Mouse (Mus musculus): ENCODE results near the gene S100a4. TPM values are rescaled to one million over a fixed set of nuclear protein-coding genes. Genes with fewer than 3 reads are reported as not detected.

S100a4 gene
- polyA plus RNA-seq, 1 experiment from 2014 or later, result 3.1 TPM

GRCm38 (mm10) chr3:90586016-90586643, 17.4 kb upstream of the S100a4 start:
- no peaks in the 10 kb centered on the region for H3K9me3 ChIP-seq
- no peak for ATAC-seq (ENCODE audit: extremely low read depth, insufficient number of reproducible peaks, low FRiP score, low TSS enrichment)
- no peaks in the 10 kb centered on the region for H3K36me3 ChIP-seq
- 76% methylated on average over 15 of the region's 15 CpGs for WGBS
- no peaks in the 10 kb centered on the region for H3K27me3 ChIP-seq (replicated peaks)
- no peak overlapping the region for H3K4me2 ChIP-seq
- H3K27ac ChIP-seq (replicated peaks), result peak overlapping the region; percentile 22; the same call in 1 of the 2 replicates
- H3K4me1 ChIP-seq, result peaks cover 31% of the 10 kb centered on the region
- no peak overlapping the region for H3K4me3 ChIP-seq
- no peak overlapping the region for H3K9ac ChIP-seq

GRCm38 (mm10) chr3:90586906-90587305, 16.7 kb upstream of the S100a4 start:
- Histone ChIP-seq H3K36me3 (no peaks in the 10 kb centered on the region), H3K27ac (replicated peaks) (peak overlapping the region; percentile 22; the same call in 1 of the 2 replicates), H3K4me1 (peaks cover 31% of the 10 kb centered on the region), H3K4me3 (no peak overlapping the region), H3K4me2 (no peak overlapping the region), H3K9ac (no peak overlapping the region), H3K27me3 (replicated peaks) (no peaks in the 10 kb centered on the region), H3K9me3 (no peaks in the 10 kb centered on the region)
- WGBS, result 48% methylated on average over 10 of the region's 10 CpGs
- no peak for ATAC-seq (ENCODE audit: extremely low read depth, insufficient number of reproducible peaks, low FRiP score, low TSS enrichment)

GRCm38 (mm10) chr3:90587361-90588101, 16.0 kb upstream of the S100a4 start:
- ATAC-seq (ENCODE audit: extremely low read depth, insufficient number of reproducible peaks, low FRiP score, low TSS enrichment), result no peak
- Histone ChIP-seq H3K27me3 (replicated peaks) (no peaks in the 10 kb centered on the region), H3K4me2 (no peak overlapping the region), H3K4me3 (no peak overlapping the region), H3K9me3 (no peaks in the 10 kb centered on the region), H3K4me1 (peaks cover 31% of the 10 kb centered on the region), H3K27ac (replicated peaks) (0 out of 2 replicates have a peak overlapping the region, but pooled peaks have one; percentile 20), H3K36me3 (no peaks in the 10 kb centered on the region), H3K9ac (no peak overlapping the region)
- 80% methylated on average over 14 of the region's 14 CpGs for WGBS

GRCm38 (mm10) chr3:90589390-90589789, 14.2 kb upstream of the S100a4 start:
- Histone ChIP-seq H3K4me2 (no peak overlapping the region), H3K4me1 (peaks cover 17% of the 10 kb centered on the region), H3K36me3 (no peaks in the 10 kb centered on the region), H3K27me3 (replicated peaks) (no peaks in the 10 kb centered on the region), H3K4me3 (no peak overlapping the region), H3K9ac (no peak overlapping the region), H3K9me3 (0 out of 2 replicates have a peak, but pooled peaks cover 5% of the 10 kb centered on the region), H3K27ac (replicated peaks) (no peak overlapping the region)
- 66% methylated on average over 6 of the region's 6 CpGs for WGBS
- ATAC-seq (ENCODE audit: extremely low read depth, insufficient number of reproducible peaks, low FRiP score, low TSS enrichment), result no peak

DNA sequence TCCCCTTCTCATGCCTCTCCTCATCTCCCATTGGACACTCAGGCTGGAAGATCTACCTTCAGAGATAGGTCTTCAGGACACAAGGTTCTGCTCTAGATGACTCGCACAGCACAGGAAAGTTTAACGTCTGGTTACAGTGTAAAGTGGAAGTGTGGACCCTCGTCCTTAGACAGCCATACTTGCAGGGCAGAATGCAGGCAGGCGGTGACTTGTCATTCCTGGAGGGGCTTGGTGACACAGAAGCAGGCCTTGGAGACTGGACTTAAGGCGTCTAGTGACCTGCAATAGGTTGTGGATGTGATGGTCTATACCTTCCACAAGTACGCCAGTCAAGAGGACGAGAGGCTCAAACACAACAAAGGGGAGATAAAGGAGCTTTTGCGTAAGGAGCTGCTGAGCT, 13.6 kb upstream of the S100a4 start, which contains the start of gene S100a2:
S100a2 (plus strand) TSS at position 301 of the 400 bp plus-strand sequence.
- Histone ChIP-seq H3K36me3 (no peaks in the 10 kb centered on the region), H3K9ac (no peak within 1 kb of the TSS), H3K27ac (replicated peaks) (no peak within 1 kb of the TSS), H3K4me3 (no peak within 1 kb of the TSS), H3K27me3 (replicated peaks) (no peaks in the 10 kb centered on the region), H3K4me2 (no peak within 1 kb of the TSS), H3K9me3 (0 out of 2 replicates have a peak, but pooled peaks cover 5% of the 10 kb centered on the region), H3K4me1 (peaks cover 16% of the 10 kb centered on the region)
- 76% methylated on average over 8 of the region's 8 CpGs for WGBS
- ATAC-seq (ENCODE audit: extremely low read depth, insufficient number of reproducible peaks, low FRiP score, low TSS enrichment), result no peak

DNA sequence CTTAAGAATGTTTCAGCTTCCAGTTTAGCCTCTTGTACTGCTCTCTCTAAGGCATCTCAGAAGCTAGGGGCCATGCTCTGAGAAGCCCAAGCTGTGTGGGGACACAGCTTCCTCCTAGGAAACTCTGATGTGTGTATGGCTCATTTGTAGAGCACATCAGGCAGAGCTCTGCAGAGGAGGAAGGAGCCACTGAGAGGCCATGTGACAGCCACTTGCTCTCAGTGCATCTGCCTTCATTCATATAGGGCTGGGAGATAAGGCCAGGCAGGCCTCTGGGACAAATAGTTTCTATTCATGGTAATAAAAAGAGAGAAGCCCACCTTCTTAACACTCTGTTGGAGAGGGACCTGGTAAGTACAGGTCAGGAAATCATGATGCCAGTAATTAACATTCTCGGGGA, 9.1 kb upstream of the S100a4 start:
- 68% methylated on average over 1 of the region's 1 CpGs for WGBS
- no peak for ATAC-seq (ENCODE audit: extremely low read depth, insufficient number of reproducible peaks, low FRiP score, low TSS enrichment)
- H3K27ac ChIP-seq (replicated peaks), result no peak overlapping the region
- H3K4me3 ChIP-seq, result no peak overlapping the region
- 0 out of 2 replicates have a peak, but pooled peaks cover 5% of the 10 kb centered on the region for H3K9me3 ChIP-seq
- H3K4me1 ChIP-seq, result 0 out of 2 replicates have a peak, but pooled peaks cover 7% of the 10 kb centered on the region
- H3K9ac ChIP-seq, result no peak overlapping the region
- H3K36me3 ChIP-seq, result no peaks in the 10 kb centered on the region
- no peak overlapping the region for H3K4me2 ChIP-seq
- H3K27me3 ChIP-seq (replicated peaks), result no peaks in the 10 kb centered on the region

DNA sequence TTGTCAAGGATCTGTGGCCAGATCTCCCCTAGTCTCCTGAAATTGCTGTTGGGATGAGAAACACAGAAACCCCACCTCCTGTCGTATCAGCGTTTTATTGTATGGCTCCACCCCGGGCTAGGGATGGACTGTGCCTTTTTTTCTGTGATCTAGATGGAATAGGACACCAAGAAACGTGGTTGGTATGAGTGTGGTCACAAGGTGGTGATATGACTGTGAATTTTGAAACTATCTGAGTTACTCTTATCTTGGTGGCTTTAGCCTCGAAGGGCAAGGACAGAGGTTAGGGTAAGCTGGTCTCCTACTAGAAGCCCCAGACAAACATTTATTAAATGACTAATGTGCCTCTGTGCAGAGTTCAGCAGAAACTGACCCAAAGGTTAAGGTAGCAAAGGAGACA, 8.0 kb upstream of the S100a4 start:
- Histone ChIP-seq H3K4me2 (no peak overlapping the region), H3K9ac (no peak overlapping the region), H3K4me3 (no peak overlapping the region), H3K9me3 (0 out of 2 replicates have a peak, but pooled peaks cover 5% of the 10 kb centered on the region), H3K4me1 (peaks cover 13% of the 10 kb centered on the region), H3K27ac (replicated peaks) (no peak overlapping the region), H3K36me3 (no peaks in the 10 kb centered on the region), H3K27me3 (replicated peaks) (no peaks in the 10 kb centered on the region)
- 68% methylated on average over 5 of the region's 5 CpGs for WGBS
- no peak for ATAC-seq (ENCODE audit: extremely low read depth, insufficient number of reproducible peaks, low FRiP score, low TSS enrichment)

DNA sequence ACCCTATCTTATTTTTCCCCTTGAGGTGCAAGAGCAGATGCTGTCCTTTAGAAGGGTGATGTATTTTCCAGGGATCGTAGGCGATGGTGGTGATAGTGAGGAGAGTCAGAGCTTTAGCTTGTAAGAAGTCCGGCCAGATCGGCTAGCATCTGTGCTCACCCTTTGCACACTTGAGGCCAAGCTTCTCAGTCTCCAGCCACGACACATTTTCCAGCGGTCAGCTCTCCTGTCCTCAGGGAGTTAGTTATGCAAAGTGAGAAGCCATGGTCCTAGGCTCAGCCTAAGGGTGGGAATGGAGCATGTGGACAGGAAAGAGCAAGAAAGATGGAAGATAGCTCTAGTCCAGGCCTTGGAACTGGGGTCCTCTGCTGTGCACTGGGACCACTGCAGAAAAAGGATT, 6.8 kb upstream of the S100a4 start:
- ATAC-seq (ENCODE audit: extremely low read depth, insufficient number of reproducible peaks, low FRiP score, low TSS enrichment), result no peak

GRCm38 (mm10) chr3:90597736-90598135, 5.8 kb upstream of the S100a4 start:
- peaks cover 20% of the 10 kb centered on the region for H3K4me1 ChIP-seq
- 35% methylated on average over 6 of the region's 6 CpGs for WGBS
- H3K27ac ChIP-seq (replicated peaks), result no peak overlapping the region
- H3K27me3 ChIP-seq (replicated peaks), result no peaks in the 10 kb centered on the region
- no peak overlapping the region for H3K9ac ChIP-seq
- H3K4me2 ChIP-seq, result no peak overlapping the region
- no peak for ATAC-seq (ENCODE audit: extremely low read depth, insufficient number of reproducible peaks, low FRiP score, low TSS enrichment)
- 0 out of 2 replicates have a peak, but pooled peaks cover 5% of the 10 kb centered on the region for H3K9me3 ChIP-seq
- H3K36me3 ChIP-seq, result no peaks in the 10 kb centered on the region
- H3K4me3 ChIP-seq, result no peak overlapping the region

More for the DNA sequence above, 6.8 kb upstream of the S100a4 start:
- 83% methylated on average over 6 of the region's 6 CpGs for WGBS
- H3K27ac ChIP-seq (replicated peaks), result no peak overlapping the region
- H3K36me3 ChIP-seq, result no peaks in the 10 kb centered on the region
- peaks cover 20% of the 10 kb centered on the region for H3K4me1 ChIP-seq
- H3K9me3 ChIP-seq, result 0 out of 2 replicates have a peak, but pooled peaks cover 5% of the 10 kb centered on the region
- no peak overlapping the region for H3K9ac ChIP-seq
- no peaks in the 10 kb centered on the region for H3K27me3 ChIP-seq (replicated peaks)
- H3K4me2 ChIP-seq, result no peak overlapping the region
- no peak overlapping the region for H3K4me3 ChIP-seq

- WGBS, result 66% methylated on average over 4 of the region's 4 CpGs
- 0 out of 2 replicates have a peak, but pooled peaks cover 5% of the 10 kb centered on the region for H3K9me3 ChIP-seq
- no peak for ATAC-seq (ENCODE audit: extremely low read depth, insufficient number of reproducible peaks, low FRiP score, low TSS enrichment)
These were observed 5.4 kb upstream of the S100a4 start for GRCm38 (mm10) chr3:90598212-90598611.

DNA sequence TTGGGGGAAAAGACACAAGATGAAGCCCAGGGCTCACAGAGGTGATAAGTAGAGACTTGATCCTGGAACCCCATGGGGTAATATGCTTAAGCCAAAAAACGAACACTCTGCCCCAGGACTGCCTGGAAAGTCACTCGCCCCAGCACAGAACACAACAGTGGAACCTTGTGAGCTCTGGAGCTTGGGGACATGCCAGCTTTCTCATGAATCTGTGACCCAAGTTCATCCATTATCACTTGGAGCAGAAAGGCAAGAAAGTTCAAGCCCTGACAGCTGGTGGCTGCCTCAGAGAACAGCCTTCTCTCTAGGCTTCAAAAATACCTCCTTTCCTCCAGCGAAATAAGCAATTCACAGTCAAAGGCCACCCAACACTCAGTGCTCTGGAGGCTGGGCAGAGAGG, 4.2 kb upstream of the S100a4 start:
- Histone ChIP-seq H3K4me3 (no peak overlapping the region), H3K27me3 (replicated peaks) (no peaks in the 10 kb centered on the region)
- 55% methylated on average over 3 of the region's 3 CpGs for WGBS

More at GRCm38 (mm10) chr3:90598212-90598611, 5.4 kb upstream of the S100a4 start:
- Histone ChIP-seq H3K36me3 (no peaks in the 10 kb centered on the region), H3K4me1 (peaks cover 23% of the 10 kb centered on the region), H3K4me3 (no peak overlapping the region), H3K27me3 (replicated peaks) (no peaks in the 10 kb centered on the region), H3K4me2 (no peak overlapping the region), H3K27ac (replicated peaks) (no peak overlapping the region), H3K9ac (no peak overlapping the region)

More for the DNA sequence above, 4.2 kb upstream of the S100a4 start:
- Histone ChIP-seq H3K9me3 (no peaks in the 10 kb centered on the region), H3K9ac (no peak overlapping the region), H3K27ac (replicated peaks) (no peak overlapping the region), H3K4me1 (peaks cover 35% of the 10 kb centered on the region), H3K4me2 (no peak overlapping the region), H3K36me3 (no peaks in the 10 kb centered on the region)
- no peak for ATAC-seq (ENCODE audit: extremely low read depth, insufficient number of reproducible peaks, low FRiP score, low TSS enrichment)
